Mouse (Mus musculus): Measurements from ENCODE around the gene Gpc6.

Gpc6 gene

DNA sequence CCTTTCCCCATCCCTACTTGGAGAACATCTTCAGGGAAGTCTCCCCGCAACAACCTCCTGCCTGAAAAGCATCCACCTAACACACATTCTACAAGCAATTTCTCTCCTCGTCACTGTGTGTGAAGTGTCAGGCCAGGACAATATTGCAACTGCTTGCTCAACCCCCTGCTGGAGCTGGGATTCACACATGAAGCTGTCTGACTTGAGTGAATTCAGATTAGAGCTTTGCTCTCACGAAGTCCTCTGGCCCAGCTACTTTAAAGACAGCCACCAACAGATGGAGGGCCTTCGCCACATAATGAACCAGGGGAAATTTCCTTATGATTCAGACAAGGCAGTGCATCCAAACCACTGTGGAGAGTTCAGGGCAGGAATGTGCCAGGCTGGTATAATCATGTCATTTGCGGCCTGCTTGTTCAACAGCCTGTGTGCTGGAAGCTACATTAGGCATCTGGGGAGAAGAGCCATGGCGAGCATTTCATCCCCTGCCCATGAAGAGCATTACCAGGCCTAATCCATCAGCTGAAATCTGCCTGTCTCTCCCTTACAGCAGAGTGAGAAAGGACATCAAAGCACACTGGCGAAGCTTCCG lies 858.7 kb downstream of the Gpc6 start:
- in situ Hi-C loops (cut with MboI, MseI), result no loop called here

GRCm38 (mm10) chr14:117784960-117785359 lies 859.8 kb downstream of the Gpc6 start:
- in situ Hi-C loops (cut with MboI, MseI), result no loop called here

DNA sequence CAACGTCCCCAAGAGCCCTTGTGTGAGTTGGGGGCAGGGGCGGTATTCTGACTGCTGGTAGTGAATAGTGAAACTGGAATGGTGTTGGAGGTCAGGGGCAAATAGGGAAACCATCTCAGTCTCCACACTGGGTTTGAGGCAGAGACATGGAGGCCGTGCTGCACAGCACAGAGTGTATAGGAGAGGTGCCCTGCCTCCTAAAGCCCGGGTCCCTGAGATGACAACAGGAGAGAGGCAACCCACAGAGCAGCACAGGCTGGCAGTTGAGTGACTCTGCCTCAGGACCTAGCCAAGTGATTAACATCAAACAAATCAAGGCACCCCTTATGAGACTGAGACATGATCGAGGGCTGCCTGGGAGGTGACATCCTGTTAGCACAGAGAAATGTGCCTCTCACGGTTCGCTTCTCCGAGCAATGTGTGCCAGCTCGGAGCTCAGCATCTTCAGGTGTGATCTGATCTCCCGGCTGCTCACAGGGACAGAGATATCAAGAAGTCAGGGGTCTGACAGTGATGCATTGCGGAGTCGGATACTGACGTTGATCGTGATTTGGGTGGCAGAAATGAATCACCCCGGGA lies 860.5 kb downstream of the Gpc6 start:
- in situ Hi-C loops (cut with MboI, MseI), result no loop called here

GRCm38 (mm10) chr14:117786647-117787046 lies 861.5 kb downstream of the Gpc6 start:
- in situ Hi-C loops (cut with MboI, MseI), result no loop called here

GRCm38 (mm10) chr14:117794874-117795273 lies 869.8 kb downstream of the Gpc6 start:
- in situ Hi-C loops (cut with MboI, MseI), result loop anchor here in 1 of 2 experiments (10.0 kb wide), 1 partner anchor 370 kb away; no protein-coding TSS in a partner anchor

GRCm38 (mm10) chr14:117796661-117797060 lies 871.5 kb downstream of the Gpc6 start:
- in situ Hi-C loops (cut with MboI, MseI), result loop anchor here in 1 of 2 experiments (10.0 kb wide), 1 partner anchor 372 kb away; no protein-coding TSS in a partner anchor

DNA sequence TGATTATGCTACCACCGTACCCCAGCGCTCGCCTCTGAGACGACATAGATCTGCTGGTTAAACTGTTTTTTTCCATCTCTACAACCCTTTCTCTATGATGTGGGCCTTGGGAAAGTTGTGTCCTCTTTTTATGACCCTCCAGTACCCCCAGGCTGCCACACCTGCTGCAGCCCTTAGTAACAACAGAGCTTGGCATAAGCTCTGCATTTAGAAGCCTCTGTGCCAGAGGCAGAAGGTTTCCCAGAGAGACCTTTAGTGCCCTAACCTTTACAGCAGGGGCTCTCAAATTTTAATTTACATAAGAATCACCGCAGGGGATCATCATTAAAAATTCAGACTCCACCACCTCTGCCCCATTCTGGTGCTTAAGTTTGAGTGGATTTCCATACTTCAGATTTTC lies 875.3 kb downstream of the Gpc6 start:
- in situ Hi-C loops (cut with MboI, MseI), result no loop called here

GRCm38 (mm10) chr14:117807846-117808245 lies 882.7 kb downstream of the Gpc6 start:
- in situ Hi-C loops (cut with MboI, MseI), result no loop called here

GRCm38 (mm10) chr14:117808326-117808725 lies 883.2 kb downstream of the Gpc6 start:
- in situ Hi-C loops (cut with MboI, MseI), result no loop called here

DNA sequence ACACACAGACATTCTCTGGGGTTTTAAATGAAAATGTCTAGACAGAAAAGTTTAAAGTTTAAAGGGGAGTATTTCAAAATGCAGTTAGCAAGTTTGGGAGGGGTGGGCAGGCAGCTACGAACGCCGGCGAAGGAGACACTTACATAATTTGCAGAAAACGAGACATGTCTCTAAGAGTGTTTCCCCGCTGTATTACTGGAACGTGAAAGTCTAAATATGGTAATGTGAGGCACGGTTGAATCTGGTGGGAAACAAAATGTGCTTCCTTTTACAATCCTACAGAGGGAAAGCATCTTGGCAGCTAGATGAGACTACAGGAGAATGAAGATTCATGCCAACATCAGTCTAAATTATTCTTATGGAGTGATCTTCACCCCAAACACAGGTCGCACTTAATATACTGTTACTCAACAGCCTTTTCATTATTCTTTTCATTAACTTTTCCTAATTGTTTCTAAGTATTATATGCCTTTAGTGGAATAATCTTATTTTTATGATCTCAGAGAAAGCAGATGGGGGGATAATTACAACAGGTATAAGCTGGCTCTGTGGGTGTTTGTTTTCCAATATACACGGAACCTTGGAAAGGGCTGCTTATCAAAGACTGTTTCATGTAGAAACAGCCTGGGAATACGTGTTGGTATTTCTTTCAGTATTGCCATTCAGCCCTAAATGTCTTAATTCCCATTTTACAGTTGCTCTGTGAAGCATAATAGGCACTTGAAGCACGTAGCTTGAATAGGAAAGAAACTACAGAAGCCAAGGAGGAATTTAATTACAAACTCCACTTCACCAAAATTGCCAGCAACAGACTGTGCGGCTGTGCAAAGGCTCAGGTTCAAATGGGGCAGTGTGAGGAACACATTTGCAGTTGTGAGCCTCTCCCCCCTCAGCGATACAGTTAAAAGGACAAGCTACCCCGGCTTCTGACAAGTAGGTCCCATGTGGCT lies 885.5 kb downstream of the Gpc6 start:
- in situ Hi-C loops (cut with MboI, MseI), result no loop called here

DNA sequence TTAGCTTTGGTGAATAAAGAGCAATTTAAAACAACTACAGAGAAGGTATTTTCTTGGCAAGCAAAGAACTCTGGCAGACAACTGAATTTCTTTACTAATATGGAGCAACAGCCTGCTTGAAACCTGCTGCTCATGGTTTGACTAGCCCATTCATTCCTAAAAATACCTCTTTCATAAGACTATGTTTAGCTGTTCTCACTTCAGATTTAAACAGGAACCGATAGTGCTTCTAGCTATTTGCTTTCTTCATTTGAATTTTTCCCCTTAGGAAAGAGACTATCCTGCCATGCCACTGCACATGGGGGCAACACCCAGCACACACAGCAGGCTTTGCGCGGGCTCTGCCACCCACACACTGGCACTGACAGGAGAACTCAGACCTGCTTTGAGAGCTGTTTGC lies 888.4 kb downstream of the Gpc6 start:
- in situ Hi-C loops (cut with MboI, MseI), result no loop called here

- in situ Hi-C loops (cut with MboI, MseI), result no loop called here
Observed at GRCm38 (mm10) chr14:117816008-117816407, 890.9 kb downstream of the Gpc6 start.

DNA sequence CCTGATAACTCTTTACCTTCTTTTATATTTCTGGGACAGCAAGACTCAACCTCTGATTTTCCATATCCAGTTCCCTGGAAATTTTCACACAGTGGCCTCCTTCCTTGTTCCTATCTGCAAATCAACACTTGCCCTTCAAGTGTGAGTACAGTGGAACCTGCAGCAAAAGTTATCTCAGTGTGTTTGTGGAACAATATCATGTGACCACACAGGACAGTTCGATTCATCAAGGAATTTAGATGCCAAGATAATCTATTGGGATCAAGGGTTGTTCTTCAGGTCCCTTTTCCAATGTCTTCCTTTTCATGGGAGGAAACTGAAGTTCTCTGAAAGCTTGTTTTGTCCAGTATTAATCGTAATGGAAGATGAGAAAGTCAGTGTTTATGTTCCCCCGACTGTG lies 891.6 kb downstream of the Gpc6 start:
- in situ Hi-C loops (cut with MboI, MseI), result no loop called here

- in situ Hi-C loops (cut with MboI, MseI), result no loop called here
Observed at GRCm38 (mm10) chr14:117817196-117817595, 892.1 kb downstream of the Gpc6 start.

DNA sequence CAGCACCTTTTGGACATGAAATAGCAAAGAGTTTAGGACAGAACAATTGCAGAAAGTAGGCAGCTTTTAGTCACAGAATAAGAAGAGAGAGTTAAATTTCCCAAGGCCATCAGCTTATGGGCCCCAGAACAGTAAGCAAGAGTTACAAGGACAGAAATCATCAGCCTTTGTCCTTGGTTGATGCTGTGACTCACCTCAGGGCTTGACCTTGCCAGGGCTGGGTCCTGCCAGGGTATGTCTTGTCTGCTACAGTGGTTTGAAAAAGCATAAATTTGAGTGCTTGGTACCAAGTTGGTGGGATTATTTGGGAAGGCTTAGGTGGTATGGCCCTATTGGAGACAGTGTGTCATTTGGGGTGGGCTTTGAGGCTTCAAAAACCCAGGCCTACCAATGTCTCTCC lies 899.4 kb downstream of the Gpc6 start:
- in situ Hi-C loops (cut with MboI, MseI), result no loop called here

GRCm38 (mm10) chr14:117826294-117827046 lies 901.4 kb downstream of the Gpc6 start:
- in situ Hi-C loops (cut with MboI, MseI), result no loop called here

DNA sequence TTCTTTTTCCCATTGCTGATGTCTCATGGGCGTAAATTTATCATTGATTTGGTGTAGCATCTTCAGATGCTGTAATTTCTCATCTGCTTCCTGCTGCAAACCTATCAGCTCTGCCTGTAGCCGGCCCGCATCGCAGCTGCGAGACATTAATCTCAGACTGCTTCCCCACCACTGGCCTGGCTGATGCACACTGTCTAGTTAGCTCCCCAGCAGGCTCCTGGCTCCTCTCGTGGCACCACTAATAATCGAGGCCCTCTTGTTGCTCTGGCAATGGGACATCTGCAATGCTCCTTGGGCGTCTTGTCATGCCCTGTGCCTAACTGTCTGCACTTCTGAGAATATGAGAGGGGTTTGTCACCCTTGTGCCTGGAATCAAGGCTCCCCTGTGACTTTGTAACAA lies 906.2 kb downstream of the Gpc6 start:
- in situ Hi-C loops (cut with MboI, MseI), result no loop called here

GRCm38 (mm10) chr14:117831731-117832130 lies 906.6 kb downstream of the Gpc6 start:
- in situ Hi-C loops (cut with MboI, MseI), result no loop called here

- in situ Hi-C loops (cut with MboI, MseI), result no loop called here
Observed at GRCm38 (mm10) chr14:117835506-117835905, 910.4 kb downstream of the Gpc6 start.

DNA sequence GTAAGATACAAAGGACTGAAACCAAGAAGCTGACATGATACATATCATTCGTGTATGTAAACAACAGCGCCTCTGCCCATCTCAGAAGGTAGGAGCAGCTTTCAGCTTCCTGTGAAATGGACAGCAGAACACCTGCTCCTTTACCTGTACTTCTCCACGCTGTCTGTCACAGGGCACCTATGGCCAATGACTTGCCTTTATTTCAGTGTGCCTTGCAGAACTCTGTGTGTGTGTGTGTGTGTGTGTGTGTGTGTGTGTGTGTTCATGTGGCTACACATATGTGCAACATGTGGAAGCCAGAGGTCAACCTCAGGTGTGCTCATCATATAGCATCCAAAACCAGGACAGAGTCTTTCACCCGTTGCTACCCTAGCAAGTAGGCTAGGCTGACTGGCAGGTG lies 911.9 kb downstream of the Gpc6 start:
- in situ Hi-C loops (cut with MboI, MseI), result no loop called here

GRCm38 (mm10) chr14:117837715-117838114 lies 912.6 kb downstream of the Gpc6 start:
- in situ Hi-C loops (cut with MboI, MseI), result no loop called here

DNA sequence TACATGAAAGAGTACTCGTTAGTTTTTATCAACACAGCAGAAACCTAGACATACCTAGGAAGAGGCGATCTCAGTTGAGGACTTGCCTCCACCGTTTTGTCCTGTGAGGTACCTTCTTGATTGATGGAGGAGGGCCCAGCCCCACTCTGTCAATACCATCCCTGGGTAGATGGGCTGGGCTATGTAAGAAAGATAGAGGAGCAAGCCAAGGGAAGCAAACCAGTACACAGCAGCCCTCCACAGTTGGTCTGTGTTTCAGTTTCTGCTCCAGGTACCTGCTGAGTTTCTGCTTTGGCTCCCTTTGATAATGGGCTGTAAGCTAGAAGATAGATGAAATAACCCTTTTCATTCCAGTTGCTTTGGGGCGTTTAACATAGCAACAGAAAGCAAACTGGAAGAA lies 916.1 kb downstream of the Gpc6 start:
- in situ Hi-C loops (cut with MboI, MseI), result no loop called here
